Mouse (Mus musculus) spleen, adult 18-20 months (tissue): Measurements from ENCODE around the gene Ankrd54.
"Not testable (repeated sequence)": the region's sequence is repeated elsewhere in the genome, so short reads cannot be mapped to it uniquely, and the experiment has no call there.

ENCODE experiments used
- DNase-seq, 2 experiments: peaks; one replicate each; pipeline ENCODE4 v3.0.0; 2022; ENCODE audit warnings: mixed read lengths in 2 of 2

Gene Ankrd54

DNA sequence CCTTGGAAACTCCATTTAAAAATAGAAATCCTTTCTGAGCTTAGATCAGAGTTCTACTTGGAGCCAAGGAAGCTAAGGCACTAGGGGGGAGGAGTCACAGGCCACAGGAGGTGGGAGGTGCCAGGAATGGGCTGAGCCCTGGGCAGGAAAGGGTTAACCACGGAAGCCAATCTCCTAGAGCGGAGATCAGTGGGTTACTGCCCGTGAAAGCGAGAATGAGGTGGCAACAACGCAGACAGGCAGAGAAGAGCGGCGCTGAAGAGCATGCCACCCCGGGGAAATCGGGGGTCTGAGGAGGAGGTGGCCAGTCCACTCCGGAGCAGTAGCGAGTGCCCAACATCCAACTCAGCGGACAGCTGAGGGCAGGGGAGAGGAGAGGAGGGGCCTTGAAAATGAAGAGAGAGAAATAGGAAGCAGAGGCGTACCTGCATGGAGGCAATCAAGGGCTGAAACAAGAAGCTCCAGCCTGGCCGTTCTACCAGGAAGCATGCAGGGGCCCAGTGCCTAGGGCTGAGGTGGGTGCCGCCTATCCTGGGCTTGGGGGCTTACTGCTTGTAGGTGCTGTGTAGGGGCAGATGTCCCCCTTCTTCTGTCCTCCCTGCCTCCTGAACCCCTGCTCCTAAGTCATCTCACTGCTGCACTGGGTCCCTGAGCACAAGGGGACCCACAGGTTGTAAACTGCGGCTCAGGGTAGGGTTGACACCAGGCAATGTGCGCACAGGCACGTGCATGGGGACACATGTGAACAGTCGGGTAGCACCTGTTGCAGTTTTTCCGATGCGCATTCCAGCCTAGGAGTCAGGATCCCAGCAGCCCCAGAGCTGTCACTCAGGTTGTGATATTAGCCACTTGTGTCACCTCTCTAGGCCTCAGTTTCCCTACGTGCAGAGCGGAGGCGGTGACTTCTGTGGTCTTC is 21.9 kb downstream of the Ankrd54 start:
- no peak for DNase-seq

DNA sequence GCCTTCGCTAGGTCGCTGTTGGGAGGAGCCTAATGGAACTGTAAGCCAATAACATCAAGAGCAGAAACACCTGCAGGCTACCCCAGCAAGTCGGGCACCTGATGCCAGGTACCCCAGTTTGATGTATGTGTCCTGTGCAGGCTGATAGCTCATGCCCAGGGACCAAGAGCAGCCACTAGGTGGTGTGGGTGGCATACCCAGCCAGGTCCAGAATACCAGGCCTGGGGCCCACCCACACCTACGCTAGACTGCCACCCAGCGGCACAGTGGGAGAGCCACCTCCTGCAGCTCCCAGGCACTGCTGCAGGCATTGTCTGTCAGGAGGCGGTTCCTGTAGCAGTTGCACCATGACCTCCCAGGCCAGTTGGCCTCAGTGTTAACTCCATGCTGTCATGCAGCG is 23.8 kb downstream of the Ankrd54 start:
- peak; percentile 77 to 87 for DNase-seq

DNA sequence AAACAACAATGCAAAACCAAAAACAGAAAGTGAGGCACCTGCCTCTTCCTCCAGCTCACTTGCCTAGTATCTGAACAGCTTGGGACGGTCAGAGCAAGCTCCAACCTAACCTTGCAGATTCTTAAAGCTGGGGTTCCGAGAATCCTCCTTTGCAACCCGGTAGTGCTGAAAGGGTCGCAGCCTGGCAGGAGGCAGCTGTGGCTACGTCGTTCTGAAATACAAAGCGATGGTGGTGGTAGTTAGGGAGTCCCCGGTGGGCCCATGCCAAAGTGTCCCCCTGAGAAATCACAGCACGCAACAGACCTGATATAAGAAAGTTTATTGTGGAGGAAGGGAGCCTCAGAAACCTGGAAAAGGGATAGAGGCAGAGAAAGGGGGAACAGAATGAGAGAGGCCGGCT is 24.4 kb downstream of the Ankrd54 start:
- no peak for DNase-seq

DNA sequence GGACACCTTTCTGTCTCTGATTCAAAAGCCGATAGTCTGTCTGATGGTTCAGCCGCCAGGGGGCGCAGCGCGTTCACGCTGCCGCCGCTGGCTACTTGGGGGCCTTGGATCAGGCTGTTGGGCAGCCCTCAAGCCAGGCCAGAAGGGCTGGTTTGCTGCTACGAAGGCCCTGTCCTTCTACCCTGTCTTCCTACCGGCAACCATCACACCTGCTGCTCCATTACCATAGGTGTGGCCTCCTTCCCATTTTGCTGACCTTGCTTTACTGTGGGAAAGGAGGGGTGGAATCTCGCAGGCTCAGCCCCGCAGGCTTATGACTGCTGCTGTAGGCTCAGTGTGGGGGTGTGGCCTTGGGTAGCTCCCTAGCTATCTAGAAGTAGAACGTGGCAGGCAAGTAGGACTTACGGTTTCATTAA is 24.8 kb downstream of the Ankrd54 start:
- DNase-seq: peak in 1 of 2 experiments; percentile 78

DNA sequence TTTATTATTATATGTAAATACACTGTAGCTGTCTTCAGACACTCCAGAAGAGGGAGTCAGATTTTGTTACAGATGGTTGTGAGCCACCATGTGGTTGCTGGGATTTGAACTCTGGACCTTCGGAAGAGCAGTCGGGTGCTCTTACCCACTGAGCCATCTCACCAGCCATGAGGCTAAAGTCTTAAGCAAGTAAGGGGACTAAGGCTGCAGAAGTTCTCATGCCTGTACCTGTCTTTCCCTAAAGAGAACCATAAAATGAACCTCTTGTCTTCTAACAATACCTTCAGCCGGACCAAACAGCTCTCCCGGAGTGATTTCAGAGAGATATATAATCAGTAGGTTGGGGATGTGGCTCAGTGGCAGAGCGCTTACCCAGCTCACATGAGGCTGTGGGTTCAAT is 30.8 kb downstream of the Ankrd54 start:
- not testable (repeated sequence) for DNase-seq

DNA sequence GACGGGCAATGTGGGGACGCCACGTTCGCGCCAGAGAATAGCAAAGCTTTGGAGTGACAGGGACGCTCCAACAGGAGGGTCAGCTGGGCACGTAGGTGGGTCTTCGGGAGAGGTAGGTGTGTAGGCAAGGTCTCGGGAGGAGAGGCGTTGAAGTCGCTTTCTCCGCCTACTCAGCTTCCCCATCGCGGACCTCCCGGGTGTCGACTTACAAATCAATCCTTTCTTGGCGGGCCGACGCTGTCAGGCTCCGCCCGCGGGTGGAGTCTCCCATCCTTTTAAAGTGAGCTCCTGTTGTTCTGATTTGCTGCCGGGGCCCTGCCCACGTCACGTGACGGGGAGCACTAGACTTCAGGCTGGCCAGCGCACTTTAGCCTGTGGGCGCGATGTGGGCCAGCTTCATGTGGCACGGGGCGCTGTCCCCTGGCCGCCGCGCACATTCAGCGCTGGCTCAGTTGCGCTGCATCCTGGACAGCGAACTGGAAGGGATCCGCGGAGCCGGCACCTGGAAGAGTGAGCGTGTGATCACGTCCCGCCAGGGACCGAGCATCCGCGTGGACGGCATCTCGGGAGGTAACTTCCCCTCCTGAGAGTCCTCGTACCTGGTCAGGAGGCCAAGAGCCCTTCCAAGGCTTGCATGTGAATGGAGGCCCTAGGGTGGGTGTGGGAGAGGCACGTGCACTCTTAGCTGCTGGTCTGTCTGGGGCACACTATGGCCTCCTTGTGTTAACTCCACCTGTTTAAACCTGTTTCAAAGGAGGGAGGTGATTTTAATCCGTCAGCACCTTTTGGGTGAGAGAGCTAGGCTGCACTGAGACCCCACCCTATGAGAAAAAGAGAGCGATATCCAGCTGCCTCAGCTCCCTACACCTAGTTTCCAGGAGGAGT is 31.9 kb downstream of the Ankrd54 start:
- peak; percentile 55 to 57 for DNase-seq

DNA sequence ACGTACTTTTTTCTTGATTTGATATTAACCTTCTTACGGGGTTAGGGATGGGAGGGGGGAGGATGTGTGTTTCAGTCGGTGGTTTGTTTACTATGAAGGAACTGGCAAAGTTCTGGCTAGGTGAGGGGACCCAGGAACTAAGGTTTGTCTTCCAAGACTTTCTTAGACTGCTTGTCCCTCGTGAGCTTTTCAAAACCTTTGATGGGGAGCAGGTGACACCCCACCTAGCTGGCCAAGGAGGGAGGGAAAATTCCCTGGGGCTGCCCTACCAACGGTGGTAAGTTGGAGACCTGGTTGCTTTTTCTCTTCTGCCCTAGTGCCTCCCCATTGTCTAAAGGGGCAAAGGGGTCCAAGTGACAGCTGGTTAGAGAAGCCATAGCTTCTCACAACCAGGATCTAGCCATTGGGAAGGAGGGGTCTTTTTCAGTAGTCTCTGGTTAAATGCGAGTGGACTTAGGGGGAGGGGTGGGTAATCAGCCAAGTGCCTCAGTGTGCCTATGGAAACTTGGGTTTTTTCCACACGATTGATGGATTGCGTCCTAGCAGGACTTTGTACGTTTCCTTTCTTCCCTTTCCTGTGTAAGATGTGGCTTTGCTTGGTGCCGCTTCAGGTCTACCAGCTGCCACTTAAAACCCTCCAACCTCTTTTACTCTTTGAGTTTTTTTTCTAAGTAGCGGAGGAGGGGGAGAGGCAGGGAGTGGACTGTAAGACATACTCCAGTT is 33.0 kb downstream of the Ankrd54 start:
- no peak for DNase-seq

DNA sequence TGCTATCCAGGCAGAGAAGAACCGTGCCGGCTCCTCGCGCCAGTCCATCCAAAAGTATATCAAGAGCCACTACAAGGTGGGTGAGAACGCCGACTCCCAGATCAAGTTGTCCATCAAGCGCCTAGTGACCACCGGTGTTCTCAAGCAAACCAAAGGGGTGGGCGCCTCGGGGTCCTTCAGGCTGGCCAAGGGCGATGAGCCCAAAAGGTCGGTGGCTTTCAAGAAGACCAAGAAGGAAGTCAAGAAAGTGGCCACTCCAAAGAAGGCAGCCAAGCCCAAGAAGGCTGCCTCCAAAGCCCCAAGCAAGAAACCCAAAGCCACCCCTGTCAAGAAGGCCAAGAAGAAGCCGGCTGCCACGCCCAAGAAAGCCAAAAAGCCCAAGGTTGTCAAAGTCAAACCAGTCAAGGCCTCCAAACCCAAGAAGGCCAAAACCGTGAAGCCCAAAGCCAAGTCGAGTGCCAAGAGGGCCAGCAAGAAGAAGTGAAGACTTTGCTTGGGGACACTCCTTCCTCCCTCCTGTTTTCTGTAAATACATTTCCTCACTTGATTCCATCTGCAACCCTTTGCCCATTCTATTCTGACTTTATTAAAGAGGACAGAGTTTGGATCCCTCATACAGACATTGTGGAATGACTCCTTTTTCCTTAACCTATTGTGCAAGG is 33.7 kb downstream of the Ankrd54 start:
- DNase-seq: no peak

DNA sequence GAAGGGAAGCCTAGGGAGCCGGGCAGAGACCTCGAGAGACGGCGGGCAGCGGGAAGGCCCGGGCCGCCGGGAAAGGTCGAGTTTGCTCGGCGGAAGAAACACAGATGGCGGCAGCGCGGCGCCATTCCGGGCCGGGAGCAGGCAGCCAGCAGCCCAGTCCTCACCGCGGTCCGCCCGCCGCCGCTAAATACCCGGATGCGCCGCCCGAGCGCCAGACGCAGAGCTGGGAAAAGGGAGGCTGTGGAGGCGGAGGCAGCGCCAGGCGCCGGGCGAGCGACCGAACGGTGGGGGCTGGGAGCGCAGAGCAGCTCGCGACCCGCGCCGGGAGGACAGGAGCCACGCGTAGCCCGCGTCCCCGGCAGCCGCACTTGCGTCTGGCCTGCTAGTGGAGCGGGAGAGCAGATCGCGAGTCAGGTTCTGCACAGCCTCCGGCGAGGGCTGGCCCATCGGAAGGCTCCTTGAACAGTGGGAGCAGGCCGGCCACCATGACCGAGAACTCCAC is 34.4 kb downstream of the Ankrd54 start, which contains the start of gene H1f0:
Gene H1f0, plus strand, starts transcription at position 214 of the 502 bp plus-strand sequence.
- peak; percentile 49 to 72 for DNase-seq

DNA sequence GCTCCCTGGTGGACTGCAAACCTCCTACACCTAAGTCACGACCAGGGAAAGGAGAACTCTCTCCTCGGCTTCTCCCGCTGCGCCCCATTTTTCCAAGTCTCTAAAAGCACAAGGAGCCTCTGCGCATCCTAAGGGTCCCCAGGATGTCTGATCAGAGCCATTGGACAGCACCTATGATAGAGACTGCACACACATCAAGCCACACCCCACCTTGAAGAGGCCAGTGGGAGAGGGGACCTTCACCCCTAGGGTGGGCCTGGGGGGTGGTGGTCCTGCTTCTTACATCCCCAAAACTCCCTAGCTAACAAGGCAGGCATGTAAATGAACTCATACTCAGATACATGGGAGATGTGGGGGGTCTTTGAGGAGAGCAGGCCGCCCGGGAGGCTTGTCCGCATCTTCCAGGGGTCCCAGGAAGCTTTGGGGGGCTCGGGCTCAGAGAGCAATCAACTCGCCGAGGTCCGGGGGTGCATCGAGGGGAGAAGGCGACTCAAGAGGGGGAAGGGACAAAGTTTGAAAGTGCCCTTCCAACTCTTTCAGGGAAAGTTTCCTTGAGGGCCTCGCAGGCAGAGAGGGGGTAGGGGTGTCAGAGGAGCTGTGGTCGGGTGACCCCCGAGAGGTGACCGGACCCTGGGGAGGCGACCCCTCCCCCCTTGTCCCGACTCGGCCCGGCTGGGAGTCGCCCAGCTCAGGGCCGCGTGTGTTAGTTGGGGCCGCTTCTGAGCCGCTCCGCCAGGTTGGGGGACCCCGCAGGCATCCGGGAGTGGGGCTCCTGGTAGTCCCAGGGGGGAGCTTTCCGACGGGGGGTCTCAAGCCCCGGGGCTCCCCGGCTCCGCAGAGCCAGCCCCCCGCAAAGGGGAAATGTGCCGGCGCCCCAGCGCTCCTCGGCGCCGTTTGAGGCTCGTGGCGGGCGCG is 35.1 kb downstream of the Ankrd54 start:
- DNase-seq: peak in 1 of 2 experiments; percentile 18

DNA sequence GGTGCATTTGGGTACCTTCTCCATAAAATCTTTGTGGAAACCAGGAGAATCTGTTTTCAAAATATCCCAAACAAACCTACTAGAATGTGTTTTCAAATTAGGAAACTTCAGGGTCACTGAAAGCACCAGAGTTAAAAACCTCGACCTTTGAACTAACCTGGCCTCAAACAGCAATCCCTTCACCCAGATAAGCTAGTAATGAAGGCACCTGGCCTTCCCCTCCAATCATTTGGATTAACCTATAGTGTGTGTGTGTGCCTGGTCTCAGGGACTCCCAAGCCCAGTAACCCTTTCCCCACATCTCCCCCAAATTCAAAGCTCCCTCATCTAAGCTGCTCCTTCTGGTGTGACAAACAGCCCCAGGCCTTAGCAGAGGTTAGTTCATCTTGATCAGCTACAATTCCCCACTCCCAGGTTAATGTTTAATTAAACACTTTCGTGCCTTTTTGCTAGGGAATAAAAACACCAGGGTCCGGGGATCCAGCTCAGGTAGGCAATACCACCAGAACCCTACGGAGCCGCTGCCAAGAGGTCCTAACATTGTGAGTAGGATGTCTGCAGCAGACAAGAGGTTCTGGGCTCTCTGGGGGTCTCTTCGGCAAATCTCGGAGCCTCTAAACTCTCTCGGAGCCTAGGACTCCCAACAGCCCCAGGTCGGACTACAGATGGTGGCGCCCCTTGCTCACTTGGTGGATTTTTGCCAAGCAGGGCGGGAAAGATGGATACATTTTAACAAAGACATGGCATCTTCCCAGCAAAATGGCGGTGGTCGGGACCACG is 36.0 kb downstream of the Ankrd54 start:
- DNase-seq: no peak

DNA sequence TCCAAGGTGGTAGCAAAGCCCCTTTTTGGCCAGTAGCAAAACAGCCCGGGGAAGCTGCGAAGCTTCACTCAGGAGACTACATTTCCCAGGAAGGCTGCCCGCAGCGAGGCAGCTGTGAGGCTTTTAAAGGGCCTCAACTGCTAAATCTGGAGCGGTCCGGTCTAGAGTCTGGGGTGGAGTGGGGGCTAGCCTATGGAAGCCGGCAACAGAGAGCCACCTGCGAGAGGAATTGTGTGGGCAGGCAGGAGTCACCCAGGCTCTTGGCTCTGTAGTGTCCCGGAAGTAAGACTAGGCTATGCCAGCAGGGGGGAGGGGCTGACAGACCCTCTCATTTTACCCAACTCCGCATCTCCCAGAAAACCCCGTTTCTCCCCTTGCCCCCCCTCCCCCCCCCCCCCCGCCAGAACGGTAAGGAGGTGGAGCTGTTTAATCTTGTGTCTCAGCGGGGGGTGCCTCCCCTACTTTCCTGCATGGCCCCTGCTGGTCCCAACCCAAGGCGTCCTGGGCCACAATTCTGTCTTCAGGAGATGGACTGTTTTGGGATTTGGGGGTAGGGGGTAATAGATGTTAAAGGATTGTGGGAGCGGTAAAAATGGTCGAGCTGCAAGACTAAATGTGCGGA is 36.9 kb downstream of the Ankrd54 start:
- DNase-seq: no peak

DNA sequence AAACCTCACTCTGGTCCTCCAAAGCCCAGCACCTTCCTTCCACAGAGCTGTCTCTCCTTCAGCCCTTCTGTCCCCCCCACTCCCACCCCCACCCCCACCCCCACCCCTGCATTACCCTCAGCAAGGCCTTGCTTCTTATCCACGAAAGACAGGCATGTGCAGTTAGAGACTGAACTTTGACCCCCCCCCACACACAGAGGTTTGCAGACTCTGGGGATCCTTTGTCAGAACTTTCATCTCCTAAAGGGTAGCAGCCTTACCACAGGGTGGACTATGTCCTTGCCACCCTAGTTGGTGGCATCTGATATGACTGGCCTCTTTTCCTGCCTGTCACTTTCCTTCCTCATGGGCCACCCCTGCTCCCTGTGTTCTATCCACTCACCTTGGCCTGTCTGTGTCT is 39.3 kb downstream of the Ankrd54 start:
- no peak for DNase-seq

DNA sequence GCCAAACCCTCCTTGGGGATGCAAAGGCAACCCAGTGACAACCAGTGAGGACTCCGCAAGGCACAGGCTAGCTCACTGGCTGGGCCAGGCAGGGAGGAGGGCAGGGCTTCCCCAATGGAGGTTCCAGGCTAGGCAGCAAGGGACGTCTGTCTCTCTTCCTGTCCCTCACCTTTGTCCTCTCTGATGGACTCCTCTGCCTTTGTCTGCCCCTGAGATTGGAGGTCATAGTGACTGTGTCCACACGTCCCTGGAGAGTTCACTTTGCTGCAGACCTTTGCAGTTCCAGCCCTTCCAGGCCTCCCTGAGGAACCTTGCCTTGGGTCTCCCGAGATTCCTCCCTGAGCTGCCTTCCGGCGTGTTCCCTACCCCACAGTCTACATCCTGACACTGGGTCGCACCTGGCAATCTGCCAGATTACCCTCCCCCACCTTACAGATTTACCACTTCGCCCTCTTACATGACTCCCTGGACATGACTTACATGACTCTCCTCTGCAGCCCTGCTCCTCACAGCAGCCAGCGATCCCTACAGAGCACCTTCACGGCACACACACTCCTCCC is 39.9 kb downstream of the Ankrd54 start:
- no peak for DNase-seq

DNA sequence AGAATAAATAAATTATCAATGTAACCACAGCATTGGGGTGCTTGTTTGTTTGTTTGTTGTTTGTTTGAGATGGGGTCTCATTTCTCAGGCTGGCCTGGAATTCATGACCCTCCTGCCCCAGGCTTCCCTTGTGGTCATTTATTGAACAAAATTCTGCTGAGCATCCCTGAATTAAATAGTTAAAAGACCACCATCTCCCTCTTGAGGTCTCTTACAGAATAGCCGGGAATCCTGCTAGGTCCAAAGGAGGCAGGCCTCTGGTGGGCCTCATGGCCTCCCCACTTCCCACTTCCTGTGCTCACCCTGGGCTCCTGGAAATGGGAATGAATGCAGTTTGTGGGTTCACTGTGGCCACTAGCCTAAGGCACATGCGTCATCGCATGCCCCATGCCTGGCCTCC is 43.8 kb downstream of the Ankrd54 start:
- no peak for DNase-seq

DNA sequence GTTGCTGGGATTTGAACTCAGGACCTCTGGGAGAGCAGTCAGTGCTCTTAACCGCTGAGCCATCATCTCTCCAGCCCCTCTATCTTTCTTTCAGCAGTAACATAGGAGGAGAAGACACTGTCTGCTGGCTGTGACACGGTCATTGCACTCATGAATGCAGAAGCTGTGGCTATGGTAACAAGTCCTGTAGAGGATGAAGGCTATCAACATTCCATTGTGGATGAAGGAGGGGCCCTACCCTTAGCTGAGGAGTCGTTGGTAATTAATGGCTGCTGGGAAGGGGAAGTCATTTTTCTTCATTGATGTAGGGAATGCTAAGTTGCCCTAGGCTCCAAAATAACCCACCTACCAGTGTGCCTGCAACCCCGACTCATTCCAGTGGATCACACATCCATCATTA is 44.5 kb downstream of the Ankrd54 start:
- DNase-seq: no peak

DNA sequence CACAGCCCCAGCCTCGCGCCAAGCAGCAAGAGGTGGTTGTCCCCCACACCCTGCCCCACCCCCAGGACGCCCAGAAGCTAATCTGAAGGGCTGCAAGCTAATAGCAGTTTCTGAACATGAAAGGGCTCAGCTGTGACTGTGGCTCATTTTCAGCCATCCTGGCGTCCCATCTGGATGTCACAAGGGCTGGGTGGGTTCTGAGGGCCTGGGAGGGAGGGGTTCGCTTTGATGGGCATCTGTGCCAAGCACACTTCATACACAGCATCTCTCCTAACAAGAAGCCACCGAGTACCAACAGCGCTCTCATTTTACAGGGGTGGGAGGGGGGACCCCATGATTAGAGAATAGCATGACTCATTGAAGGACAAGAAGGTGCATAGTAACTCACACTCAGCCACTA is 49.3 kb downstream of the Ankrd54 start:
- no peak for DNase-seq

DNA sequence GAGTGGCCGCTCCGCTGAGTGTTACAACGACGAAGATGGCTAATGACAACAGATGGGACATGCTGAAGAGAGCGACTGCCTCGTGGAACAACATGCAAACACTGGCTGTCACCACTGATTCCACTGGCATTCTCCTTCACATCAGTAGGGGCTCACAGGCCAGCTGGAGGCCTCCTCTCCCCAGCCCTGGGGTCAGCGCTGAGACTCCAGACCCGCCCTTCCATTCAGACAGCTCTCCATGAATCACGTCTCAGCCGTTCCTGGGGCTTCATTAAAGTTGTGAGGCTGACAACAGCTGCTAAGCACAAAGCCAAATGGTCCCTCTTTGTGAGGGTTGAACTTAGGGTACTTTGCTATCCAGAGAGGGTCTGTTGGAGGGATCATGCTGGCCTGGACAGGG is 51.1 kb downstream of the Ankrd54 start:
- no peak for DNase-seq

DNA sequence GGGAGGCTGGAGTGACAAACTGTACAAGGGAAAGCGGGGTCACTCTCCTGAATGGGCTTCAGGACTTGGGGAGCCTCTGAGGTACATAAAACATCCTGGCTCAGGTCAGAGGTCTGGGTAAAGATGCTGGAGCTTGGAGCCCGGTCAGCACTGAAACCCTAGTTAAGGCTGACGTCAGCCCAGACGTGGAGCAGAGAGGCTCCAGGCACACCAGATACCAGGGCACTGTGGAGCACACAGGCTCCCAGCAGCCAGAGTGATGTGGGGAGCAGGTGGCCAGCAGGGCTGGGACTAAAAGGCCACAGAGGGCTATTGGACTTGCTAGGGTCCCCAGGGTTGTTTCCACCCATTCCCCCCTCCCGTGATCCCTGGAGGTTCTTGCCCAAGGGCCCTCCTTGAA is 53.0 kb downstream of the Ankrd54 start:
- DNase-seq: no peak
